Mouse (Mus musculus) C2C12 (cell line): ENCODE results near the gene Skap1. TPM values are rescaled to one million over a fixed set of nuclear protein-coding genes. Genes with fewer than 3 reads are reported as not detected.

Experiments
- H3K27me3 ChIP-seq: one replicate; pipeline ENCODE4 v1.6.1; 2011; ENCODE audit not compliant: control insufficient read depth, insufficient read depth, insufficient read length
- H3K36me3 ChIP-seq: one replicate; pipeline ENCODE4 v1.6.1; 2011; ENCODE audit not compliant: control insufficient read depth, insufficient read depth
- H3K4me3 ChIP-seq: one replicate; pipeline ENCODE4 v1.5.1; 2011; ENCODE audit warnings: mild to moderate bottlenecking, control low read depth; ENCODE audit not compliant: poor library complexity, insufficient read depth, severe bottlenecking
- H3K79me2 ChIP-seq: one replicate; pipeline ENCODE4 v1.6.1; 2011; ENCODE audit not compliant: control insufficient read depth, insufficient read depth
- H3K79me3 ChIP-seq: one replicate; pipeline ENCODE4 v1.6.1; 2011; ENCODE audit warnings: low read depth, control low read depth
- H3ac ChIP-seq: one replicate; pipeline ENCODE3; 2011; ENCODE audit warnings: low read depth; ENCODE audit not compliant: control insufficient read depth, insufficient read length
- CEBPB ChIP-seq: IDR thresholded peaks from one replicate; pipeline ENCODE4 v1.6.1; 2011; ENCODE audit warnings: low read depth, mild to moderate bottlenecking, control low read depth, moderate library complexity
- CTCF ChIP-seq: IDR thresholded peaks from one replicate; pipeline ENCODE4 v1.5.1; 2011; ENCODE audit not compliant: control insufficient read depth, insufficient read depth, insufficient read length
- FOSL1 ChIP-seq: IDR thresholded peaks from one replicate; pipeline ENCODE4 v1.8.0; 2011; ENCODE audit warnings: mild to moderate bottlenecking, low read length; ENCODE audit not compliant: poor library complexity, insufficient read depth, severe bottlenecking
- MAX ChIP-seq: IDR thresholded peaks from one replicate; pipeline ENCODE4 v1.6.1; 2011; ENCODE audit warnings: mild to moderate bottlenecking, control low read depth
- MYOD1 ChIP-seq: IDR thresholded peaks from one replicate; pipeline ENCODE4 v1.6.1; 2011; ENCODE audit warnings: low read depth; ENCODE audit not compliant: control insufficient read depth, insufficient read length
- MYOG ChIP-seq: IDR thresholded peaks from one replicate; pipeline ENCODE4 v1.6.1; 2011; ENCODE audit not compliant: control insufficient read depth, insufficient read length; ENCODE audit errors: extremely low read depth
- USF1 ChIP-seq: IDR thresholded peaks from one replicate; pipeline ENCODE4 v1.6.1; 2011; ENCODE audit warnings: low read depth, mild to moderate bottlenecking, control low read depth, moderate library complexity
- polyA plus RNA-seq: library from polyadenylated mRNA; unstranded; fragments of >200 nt; fragmentation: generic; extraction: Trizol; gene quantifications from one replicate; pipeline ENCODE4 v1.2.1, GENCODE M21; 2012; ENCODE audit warnings: missing spikeins

The Skap1 gene
- polyA plus RNA-seq, 1 experiment: 0.04 TPM

GRCm38 (mm10) chr11:96426805-96427204 lies 37.6 kb upstream of the Skap1 start:
- Histone ChIP-seq H3K4me3 (no peak overlapping the region), H3K36me3 (no peaks in the 10 kb centered on the region), H3K79me3 (no peaks in the 10 kb centered on the region), H3K79me2 (no peaks in the 10 kb centered on the region), H3ac (no peak overlapping the region), H3K27me3 (no peaks in the 10 kb centered on the region)
- TF ChIP-seq CEBPB (no peak), CTCF (no peak), MAX (no peak), FOSL1 (no peak), MYOG (no peak), MYOD1 (no peak), USF1 (no peak)

DNA sequence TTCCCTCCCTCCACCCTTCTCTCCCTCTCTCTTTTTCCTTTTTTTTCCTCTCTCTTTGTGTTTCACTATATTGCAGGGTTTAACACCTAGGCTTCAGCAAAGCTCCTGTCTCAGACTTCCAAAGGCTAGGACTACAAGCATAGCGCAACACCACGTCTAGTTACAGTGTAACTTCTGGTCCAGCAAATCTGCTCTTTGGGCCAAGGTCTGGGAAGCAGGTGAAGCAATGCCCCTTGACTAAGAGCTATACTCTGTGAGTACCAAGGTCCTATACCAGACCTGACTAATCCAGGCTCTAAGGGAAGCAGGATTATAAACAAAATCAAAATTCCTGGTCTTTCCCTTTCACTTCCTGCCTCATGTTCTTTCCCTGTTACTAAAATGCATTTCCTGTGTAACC lies 35.3 kb upstream of the Skap1 start:
- TF ChIP-seq CEBPB: no peak
- Histone ChIP-seq H3K4me3 (no peak overlapping the region), H3ac (no peak overlapping the region), H3K27me3 (no peaks in the 10 kb centered on the region), H3K79me3 (no peaks in the 10 kb centered on the region), H3K79me2 (no peaks in the 10 kb centered on the region), H3K36me3 (no peaks in the 10 kb centered on the region)

GRCm38 (mm10) chr11:96429891-96430290 lies 34.5 kb upstream of the Skap1 start:
- TF ChIP-seq MYOD1 (peak; percentile 18), USF1 (peak; percentile 93), CEBPB (no peak), MAX (no peak)

DNA sequence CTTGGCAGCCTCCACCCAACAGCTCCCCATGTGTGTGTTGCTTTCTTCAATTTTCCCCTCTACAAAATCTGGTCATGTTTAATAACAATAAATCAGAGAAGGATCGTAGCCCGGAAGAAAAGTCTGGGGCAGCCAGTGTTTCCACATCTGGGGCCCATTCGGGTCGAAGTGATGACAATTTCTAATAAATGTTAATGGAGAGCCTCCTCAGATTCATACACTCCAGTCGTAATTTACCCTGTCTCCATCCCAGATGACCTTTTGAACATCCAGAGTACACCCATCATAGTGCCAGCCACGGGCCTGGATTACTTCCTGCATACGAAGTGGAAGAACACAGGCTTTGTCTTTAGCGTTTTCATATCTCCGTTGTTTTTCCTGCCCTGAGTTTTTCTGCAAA lies 32.5 kb upstream of the Skap1 start:
- no peak overlapping the region for H3K4me3 ChIP-seq
- H3K27me3 ChIP-seq: no peaks in the 10 kb centered on the region
- H3K36me3 ChIP-seq: no peaks in the 10 kb centered on the region
- no peaks in the 10 kb centered on the region for H3K79me3 ChIP-seq
- TF ChIP-seq CTCF: no peak
- no peak for TF ChIP-seq MYOG
- no peak for TF ChIP-seq MAX
- TF ChIP-seq CEBPB: no peak
- TF ChIP-seq MYOD1: no peak
- H3ac ChIP-seq: no peak overlapping the region
- no peaks in the 10 kb centered on the region for H3K79me2 ChIP-seq

More at GRCm38 (mm10) chr11:96429891-96430290, 34.5 kb upstream of the Skap1 start:
- Histone ChIP-seq H3K79me2 (no peaks in the 10 kb centered on the region), H3K79me3 (no peaks in the 10 kb centered on the region), H3K36me3 (no peaks in the 10 kb centered on the region), H3ac (no peak overlapping the region), H3K27me3 (no peaks in the 10 kb centered on the region), H3K4me3 (no peak overlapping the region)

GRCm38 (mm10) chr11:96434888-96435287 lies 29.5 kb upstream of the Skap1 start:
- H3K36me3 ChIP-seq: no peaks in the 10 kb centered on the region
- no peaks in the 10 kb centered on the region for H3K27me3 ChIP-seq

GRCm38 (mm10) chr11:96436525-96436924 lies 27.9 kb upstream of the Skap1 start:
- Histone ChIP-seq H3K79me2 (no peaks in the 10 kb centered on the region), H3ac (no peak overlapping the region), H3K36me3 (no peaks in the 10 kb centered on the region), H3K4me3 (no peak overlapping the region), H3K79me3 (no peaks in the 10 kb centered on the region), H3K27me3 (no peaks in the 10 kb centered on the region)
- TF ChIP-seq FOSL1: no peak
- peak; percentile 61 for TF ChIP-seq USF1

More at GRCm38 (mm10) chr11:96434888-96435287, 29.5 kb upstream of the Skap1 start:
- Histone ChIP-seq H3K4me3 (no peak overlapping the region), H3K79me2 (no peaks in the 10 kb centered on the region), H3K79me3 (no peaks in the 10 kb centered on the region), H3ac (no peak overlapping the region)
- no peak for TF ChIP-seq CTCF
- TF ChIP-seq MAX: no peak
- TF ChIP-seq FOSL1: no peak
- TF ChIP-seq USF1: no peak
- no peak for TF ChIP-seq MYOG
- TF ChIP-seq CEBPB: no peak
- no peak for TF ChIP-seq MYOD1

- Histone ChIP-seq H3K36me3 (no peaks in the 10 kb centered on the region), H3K27me3 (peaks cover 6% of the 10 kb centered on the region), H3ac (no peak overlapping the region), H3K79me2 (no peaks in the 10 kb centered on the region), H3K4me3 (no peak overlapping the region), H3K79me3 (no peaks in the 10 kb centered on the region)
- TF ChIP-seq MAX (no peak), CTCF (peak; percentile 76)
Measured at GRCm38 (mm10) chr11:96438787-96439186, 25.6 kb upstream of the Skap1 start.
